Mouse (Mus musculus) kidney, embryonic 16.5 days (tissue): ENCODE measurements around the gene Npepl1. TPM values are rescaled to one million over a fixed set of nuclear protein-coding genes. Genes with fewer than 3 reads are reported as not detected.
A peak's percentile ranks its signal among the peaks of the same experiment; 100 is the strongest.

Experiments
- ATAC-seq: fragments of 200-750 bp; cut with Nextera tagmentation; 2 replicates; pipeline ENCODE4 v1.8.0; 2017; ENCODE audit warnings: moderate TSS enrichment; ENCODE audit not compliant: low FRiP score, low TSS enrichment
- H3K27ac ChIP-seq: fragments of 300-500 bp; sonication (generic); 2 replicates; pipeline ENCODE4 v1.5.1; 2014; ENCODE audit warnings: low read length
- H3K27me3 ChIP-seq: fragments of 300-500 bp; sonication (generic); 2 replicates; pipeline ENCODE4 v1.6.1; 2014; ENCODE audit warnings: low read length, control low read depth, mixed read lengths; ENCODE audit not compliant: insufficient read depth
- H3K36me3 ChIP-seq: fragments of 300-500 bp; sonication (generic); 2 replicates; pipeline ENCODE4 v1.6.1; 2014; ENCODE audit warnings: low read length, control low read depth, mixed read lengths; ENCODE audit not compliant: insufficient read depth
- H3K4me1 ChIP-seq: fragments of 300-500 bp; sonication (generic); 2 replicates; pipeline ENCODE4 v1.6.1; 2014; ENCODE audit warnings: low read length, control low read depth, mixed read lengths; ENCODE audit not compliant: insufficient read depth
- H3K4me2 ChIP-seq: fragments of 300-500 bp; sonication (generic); replicated peaks from 2 replicates; pipeline ENCODE4 v1.6.1; 2014; ENCODE audit warnings: low read depth, low read length
- H3K4me3 ChIP-seq: fragments of 300-500 bp; sonication (generic); 2 replicates; pipeline ENCODE4 v1.5.1; 2014; ENCODE audit warnings: mild to moderate bottlenecking, low read length
- H3K9ac ChIP-seq: fragments of 300-500 bp; sonication (generic); replicated peaks from 2 replicates; pipeline ENCODE4 v1.6.1; 2014; ENCODE audit warnings: low read length
- H3K9me3 ChIP-seq: fragments of 300-500 bp; sonication (generic); 2 replicates; pipeline ENCODE4 v1.6.1; 2016; ENCODE audit warnings: low read length, control low read depth
- whole genome bisulfite sequencing: fragments of 180-500 bp; shearing (Covaris S2); extraction: QIAGEN DNeasy Blood & Tissue Kit; methylation state at CpG from one replicate; pipeline ENCODE4 v1.1.7; 2014; 5-methylcytosine and 5-hydroxymethylcytosine counted together
- polyA plus RNA-seq: library from polyadenylated mRNA; unstranded; fragments of >200 nt; fragmentation: Nextera tagmentation; extraction: Ambion mirVana; gene quantifications from 2 replicates; pipeline ENCODE4 v1.2.1, GENCODE M21; 2015

Gene Npepl1
- polyA plus RNA-seq, result 50.5 and 51.9 TPM in 2 replicates

DNA sequence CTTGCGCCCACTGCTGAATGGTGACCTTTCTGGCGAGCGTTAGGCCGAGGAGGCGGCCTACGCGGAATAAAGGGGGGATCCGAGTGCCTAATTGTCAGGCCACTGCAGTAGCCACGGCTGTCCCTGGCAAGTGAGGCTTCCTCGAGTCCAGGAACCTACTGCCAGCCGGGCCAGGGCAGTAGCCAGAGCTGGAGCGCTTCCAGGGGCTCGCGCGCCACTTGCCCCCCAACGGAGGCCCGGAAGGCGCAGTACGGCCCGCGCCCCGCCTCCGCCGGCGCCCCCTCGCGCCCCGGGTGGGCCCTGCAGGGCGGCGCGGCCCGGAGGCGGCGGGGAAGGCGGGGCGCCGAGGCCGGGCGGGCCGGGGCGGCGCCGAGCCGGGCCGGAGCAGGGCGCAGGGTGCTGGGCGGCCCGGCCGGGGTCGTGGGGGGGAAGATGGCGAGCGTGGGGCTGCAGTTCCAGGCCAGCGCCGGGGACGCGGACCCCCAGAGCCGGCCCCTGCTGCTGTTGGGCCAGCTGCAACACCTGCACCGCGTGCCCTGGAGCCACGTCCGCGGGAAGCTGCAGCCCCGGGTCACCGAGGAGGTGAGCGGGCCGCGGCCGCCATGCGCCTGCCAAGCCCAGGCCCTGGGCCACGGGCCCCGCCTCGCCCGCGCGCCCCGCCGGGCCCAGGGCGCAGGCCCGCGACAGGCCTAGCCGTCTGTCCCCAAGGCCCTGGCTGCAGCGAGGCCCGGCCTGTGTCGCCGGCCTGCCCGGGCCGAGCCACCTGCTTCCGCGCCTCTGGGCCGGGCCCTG is at the start of gene Npepl1:
TSS of gene Npepl1 (plus strand) at position 359 of the 792 bp plus-strand sequence.
- WGBS, result 3% methylated on average over 62 of the region's 90 CpGs
- peak within 1 kb of the TSS; percentile 83 for H3K4me2 ChIP-seq
- H3K27me3 ChIP-seq, result no peaks in the 10 kb centered on the region
- H3K4me1 ChIP-seq, result peaks cover 23% of the 10 kb centered on the region
- peak within 1 kb of the TSS; percentile 91 for H3K9ac ChIP-seq
- peaks cover 3% of the 10 kb centered on the region; the same call in 1 of the 2 replicates for H3K36me3 ChIP-seq
- ATAC-seq, result peak; percentile 90
- H3K27ac ChIP-seq, result peak within 1 kb of the TSS; percentile 64
- H3K4me3 ChIP-seq, result peak within 1 kb of the TSS; percentile 58
- no peaks in the 10 kb centered on the region for H3K9me3 ChIP-seq

- no peak overlapping the region for H3K9ac ChIP-seq
- 55% methylated on average over 2 of the region's 2 CpGs for WGBS
- ATAC-seq, result no peak
- no peak overlapping the region for H3K4me2 ChIP-seq
- H3K27me3 ChIP-seq, result no peaks in the 10 kb centered on the region
- H3K9me3 ChIP-seq, result no peaks in the 10 kb centered on the region
- no peaks in the 10 kb centered on the region for H3K36me3 ChIP-seq
- no peaks in the 10 kb centered on the region for H3K4me1 ChIP-seq
- H3K4me3 ChIP-seq, result no peak overlapping the region
- no peak overlapping the region for H3K27ac ChIP-seq
These were observed 48.9 kb upstream of the Npepl1 start for GRCm38 (mm10) chr2:174061219-174061618.

GRCm38 (mm10) chr2:174063074-174063473 is 47.1 kb upstream of the Npepl1 start:
- Histone ChIP-seq H3K4me1 (no peaks in the 10 kb centered on the region), H3K9ac (no peak overlapping the region), H3K27ac (no peak overlapping the region), H3K36me3 (no peaks in the 10 kb centered on the region), H3K27me3 (no peaks in the 10 kb centered on the region), H3K4me2 (no peak overlapping the region), H3K4me3 (no peak overlapping the region), H3K9me3 (no peaks in the 10 kb centered on the region)
- 62% methylated on average over 6 of the region's 6 CpGs for WGBS
- ATAC-seq, result no peak

- no peaks in the 10 kb centered on the region for H3K27me3 ChIP-seq
- no peaks in the 10 kb centered on the region for H3K36me3 ChIP-seq
- H3K4me2 ChIP-seq, result no peak overlapping the region
- no peak overlapping the region for H3K4me3 ChIP-seq
- ATAC-seq, result peak; percentile 46; the same call in 1 of the 2 replicates
- no peak overlapping the region for H3K9ac ChIP-seq
- H3K27ac ChIP-seq, result no peak overlapping the region
- no peaks in the 10 kb centered on the region for H3K9me3 ChIP-seq
- no peaks in the 10 kb centered on the region for H3K4me1 ChIP-seq
- 41% methylated on average over 9 of the region's 9 CpGs for WGBS
These were observed 46.5 kb upstream of the Npepl1 start for GRCm38 (mm10) chr2:174063527-174064211.

- Histone ChIP-seq H3K9ac (no peak overlapping the region), H3K27ac (no peak overlapping the region), H3K4me1 (no peaks in the 10 kb centered on the region), H3K27me3 (no peaks in the 10 kb centered on the region), H3K4me2 (no peak overlapping the region), H3K36me3 (no peaks in the 10 kb centered on the region), H3K4me3 (no peak overlapping the region), H3K9me3 (no peaks in the 10 kb centered on the region)
- no peak for ATAC-seq
- WGBS, result 55% methylated on average over 6 of the region's 6 CpGs
These were observed 42.2 kb upstream of the Npepl1 start for GRCm38 (mm10) chr2:174067793-174068419.

GRCm38 (mm10) chr2:174069532-174070049 is 40.6 kb upstream of the Npepl1 start:
- H3K27me3 ChIP-seq, result no peaks in the 10 kb centered on the region
- ATAC-seq, result no peak
- no peak overlapping the region for H3K9ac ChIP-seq
- 67% methylated on average over 3 of the region's 3 CpGs for WGBS
- H3K27ac ChIP-seq, result no peak overlapping the region
- no peaks in the 10 kb centered on the region for H3K9me3 ChIP-seq
- no peaks in the 10 kb centered on the region for H3K36me3 ChIP-seq
- no peak overlapping the region for H3K4me3 ChIP-seq
- H3K4me2 ChIP-seq, result no peak overlapping the region
- peaks cover 9% of the 10 kb centered on the region for H3K4me1 ChIP-seq

- Histone ChIP-seq H3K9ac (no peak overlapping the region), H3K4me3 (no peak overlapping the region), H3K4me1 (peaks cover 20% of the 10 kb centered on the region), H3K4me2 (no peak overlapping the region), H3K27ac (no peak overlapping the region), H3K36me3 (no peaks in the 10 kb centered on the region), H3K9me3 (no peaks in the 10 kb centered on the region), H3K27me3 (no peaks in the 10 kb centered on the region)
- 75% methylated on average over 5 of the region's 5 CpGs for WGBS
- no peak for ATAC-seq
These were observed 38.7 kb upstream of the Npepl1 start for GRCm38 (mm10) chr2:174071406-174071805.

- no peak for ATAC-seq
- Histone ChIP-seq H3K27me3 (no peaks in the 10 kb centered on the region), H3K9ac (no peak overlapping the region), H3K27ac (no peak overlapping the region; the same call in 1 of the 2 replicates), H3K4me2 (no peak overlapping the region), H3K4me3 (no peak overlapping the region), H3K36me3 (no peaks in the 10 kb centered on the region), H3K4me1 (peaks cover 34% of the 10 kb centered on the region), H3K9me3 (no peaks in the 10 kb centered on the region)
- WGBS, result 67% methylated on average over 5 of the region's 5 CpGs
These were observed 36.9 kb upstream of the Npepl1 start for GRCm38 (mm10) chr2:174073156-174073790.

- 1% methylated on average over 7 of the region's 13 CpGs for WGBS
- H3K9ac ChIP-seq, result peak overlapping the region; percentile 67
- peaks cover 35% of the 10 kb centered on the region for H3K4me1 ChIP-seq
- ATAC-seq, result no peak
- no peaks in the 10 kb centered on the region for H3K36me3 ChIP-seq
- no peaks in the 10 kb centered on the region for H3K27me3 ChIP-seq
- peak overlapping the region; percentile 93 for H3K27ac ChIP-seq
- peak overlapping the region; percentile 80 for H3K4me3 ChIP-seq
- H3K9me3 ChIP-seq, result no peaks in the 10 kb centered on the region
- H3K4me2 ChIP-seq, result peak overlapping the region; percentile 89
These were observed 35.5 kb upstream of the Npepl1 start for GRCm38 (mm10) chr2:174074621-174075020.
